Mouse (Mus musculus): ENCODE measurements around the gene Lgr5. TPM values are rescaled to one million over a fixed set of nuclear protein-coding genes. Genes with fewer than 3 reads are reported as not detected.
A peak's percentile ranks its signal among the peaks of the same experiment; 100 is the strongest.

Gene Lgr5
- polyA plus RNA-seq, 1 experiment from 2014 or later, result 3.7 TPM

DNA sequence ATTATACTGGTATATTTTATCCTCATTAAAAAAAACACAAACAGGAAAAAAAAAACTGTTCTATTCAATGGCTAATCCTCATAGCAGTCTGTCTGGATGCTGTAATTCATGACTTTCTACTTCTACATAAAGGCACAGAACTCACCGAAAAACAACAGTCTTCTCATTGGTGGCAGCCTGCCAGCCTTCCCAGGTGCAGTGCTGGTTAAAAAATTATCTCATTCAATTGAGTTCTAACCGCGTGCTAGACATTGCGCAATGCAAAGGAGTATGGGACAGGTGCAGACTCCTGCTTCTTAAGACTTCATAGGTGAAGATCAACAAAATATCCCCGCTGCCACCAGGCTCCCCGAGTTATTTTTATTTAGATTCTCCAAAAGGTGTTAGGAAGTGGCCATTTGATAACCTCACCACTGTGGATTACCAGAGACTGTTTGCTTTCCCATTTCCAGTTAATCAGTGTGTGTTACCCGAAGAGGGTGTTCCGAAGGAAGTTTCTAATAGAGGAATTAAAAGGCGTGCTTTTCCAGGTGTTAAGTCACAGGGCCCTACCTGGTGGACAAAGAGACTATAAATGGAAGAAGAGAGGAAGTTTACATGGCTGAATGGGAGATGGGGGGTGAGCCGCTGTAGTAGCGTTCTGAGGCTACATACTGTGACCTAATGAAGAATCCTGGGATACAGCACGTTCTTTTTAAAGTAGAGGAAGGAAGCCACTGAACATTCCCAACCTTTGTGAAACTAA lies 26.3 kb downstream of the Lgr5 start:
- Histone ChIP-seq H3K36me3 (ENCODE audit: insufficient read depth, low read length) (no peaks in the 10 kb centered on the region), H3K9me3 (replicated peaks; ENCODE audit: low read length) (no peaks in the 10 kb centered on the region), H3K9ac (ENCODE audit: low read depth, low read length) (no peak overlapping the region), H3K4me2 (ENCODE audit: low read length) (no peak overlapping the region), H3K4me3 (replicated peaks; ENCODE audit: low read depth, low read length) (no peak overlapping the region), H3K27me3 (ENCODE audit: insufficient read depth, low read length) (no peaks in the 10 kb centered on the region), H3K27ac (no peak overlapping the region), H3K4me1 (replicated peaks; ENCODE audit: insufficient read depth, low read length) (no peaks in the 10 kb centered on the region)
- DNase-seq (ENCODE audit: low spot score), result no peak
- no peak for ATAC-seq (replicated peaks; ENCODE audit: low FRiP score, low read depth)
- no peak for TF ChIP-seq CTCF (IDR thresholded peaks at IDR 0.05; ENCODE audit: low read depth)
- WGBS, result 61% methylated on average over 12 of the region's 12 CpGs

GRCm38 (mm10) chr10:115556738-115557242 lies 30.8 kb downstream of the Lgr5 start:
- DNase-seq (ENCODE audit: low spot score) (no peak), ATAC-seq (replicated peaks; ENCODE audit: low FRiP score, low read depth) (0 out of 2 replicates have a peak, but pooled peaks have one; percentile 46)
- no peak overlapping the region for H3K27ac ChIP-seq
- no peak overlapping the region for H3K4me3 ChIP-seq (replicated peaks; ENCODE audit: low read depth, low read length)
- TF ChIP-seq CTCF (IDR thresholded peaks at IDR 0.05; ENCODE audit: low read depth), result no peak
- no peak overlapping the region for H3K9ac ChIP-seq (ENCODE audit: low read depth, low read length)
- no peaks in the 10 kb centered on the region for H3K36me3 ChIP-seq (ENCODE audit: insufficient read depth, low read length)
- H3K27me3 ChIP-seq (ENCODE audit: insufficient read depth, low read length), result no peaks in the 10 kb centered on the region
- H3K4me2 ChIP-seq (ENCODE audit: low read length), result peak overlapping the region; percentile 37; the same call in 1 of the 2 replicates
- WGBS, result 19% methylated on average over 12 of the region's 12 CpGs
- no peaks in the 10 kb centered on the region for H3K9me3 ChIP-seq (replicated peaks; ENCODE audit: low read length)
- no peaks in the 10 kb centered on the region for H3K4me1 ChIP-seq (replicated peaks; ENCODE audit: insufficient read depth, low read length)

DNA sequence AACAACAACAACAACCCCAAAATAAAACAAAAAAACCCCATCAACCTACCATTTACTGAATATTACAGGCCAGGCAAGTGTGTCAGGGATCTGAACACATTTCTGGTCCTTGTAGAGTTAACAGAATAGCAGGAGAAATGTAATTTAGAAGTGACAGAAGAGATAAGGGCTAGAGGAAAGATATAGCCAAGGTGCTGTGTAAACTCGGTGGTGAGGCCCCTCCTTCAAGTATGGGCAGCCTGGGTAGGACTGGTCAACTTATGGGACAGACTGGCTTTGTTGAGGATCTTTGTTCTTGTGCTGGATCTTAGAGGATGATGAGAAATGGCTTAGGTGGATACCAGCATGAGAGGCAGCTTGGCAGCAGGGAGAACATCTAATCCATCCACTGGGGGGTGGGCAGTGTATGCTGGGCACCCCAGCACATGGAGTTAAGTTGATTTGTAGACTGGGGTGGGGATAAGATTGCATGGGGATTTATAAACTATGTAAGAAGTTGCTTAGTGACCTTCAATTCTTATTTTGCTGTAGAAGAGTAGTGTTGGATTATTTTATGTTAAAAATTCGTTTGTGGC lies 32.3 kb downstream of the Lgr5 start:
- 32% methylated on average over 2 of the region's 2 CpGs for WGBS
- no peak overlapping the region for H3K4me3 ChIP-seq (replicated peaks; ENCODE audit: low read depth, low read length)
- no peak for TF ChIP-seq CTCF (IDR thresholded peaks at IDR 0.05; ENCODE audit: low read depth)

DNA sequence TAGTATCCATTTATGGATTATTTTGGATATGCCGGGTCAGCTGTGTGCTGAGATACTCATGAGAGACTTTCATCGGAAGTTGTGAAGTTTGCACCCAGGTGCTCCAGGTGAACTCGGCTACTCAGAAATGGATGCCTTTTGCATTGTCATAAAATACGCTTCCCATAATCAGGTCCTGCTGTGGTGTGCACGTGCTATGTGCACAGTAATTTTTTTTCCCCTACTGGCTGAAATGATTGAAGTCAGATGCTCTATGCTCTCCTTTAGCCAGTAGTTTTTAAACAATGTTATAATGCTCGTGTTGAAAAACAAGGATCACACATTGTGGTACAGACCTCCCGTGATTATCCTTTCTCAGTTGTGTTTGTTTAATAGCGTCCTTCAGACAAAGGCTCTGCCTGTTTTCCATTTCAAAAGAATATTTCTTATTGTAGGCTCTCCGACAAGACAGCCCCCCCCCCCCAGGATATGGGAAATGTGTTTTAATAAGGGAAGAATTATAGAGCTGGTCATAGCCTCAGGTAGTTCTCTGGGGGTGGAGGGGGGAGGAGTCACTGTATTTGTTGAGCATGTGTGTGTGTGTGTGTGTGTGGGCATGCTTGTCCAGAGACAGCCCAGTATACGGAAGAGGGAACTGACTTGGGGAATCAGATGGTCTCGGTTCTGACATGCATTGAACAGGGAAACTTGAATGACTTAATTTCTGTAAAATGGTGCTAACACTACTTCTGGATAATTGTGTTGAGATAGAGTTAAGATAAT lies 34.0 kb downstream of the Lgr5 start:
- no peaks in the 10 kb centered on the region for H3K27me3 ChIP-seq (ENCODE audit: insufficient read depth, low read length)
- H3K27ac ChIP-seq, result no peak overlapping the region
- DNase-seq (ENCODE audit: low spot score) (no peak), ATAC-seq (replicated peaks; ENCODE audit: low FRiP score, low read depth) (no peak)
- WGBS, result 78% methylated on average over 11 of the region's 11 CpGs
- H3K9me3 ChIP-seq (replicated peaks; ENCODE audit: low read length), result no peaks in the 10 kb centered on the region
- H3K36me3 ChIP-seq (ENCODE audit: insufficient read depth, low read length), result no peaks in the 10 kb centered on the region
- no peak for TF ChIP-seq CTCF (IDR thresholded peaks at IDR 0.05; ENCODE audit: low read depth)
- no peak overlapping the region for H3K9ac ChIP-seq (ENCODE audit: low read depth, low read length)
- H3K4me1 ChIP-seq (replicated peaks; ENCODE audit: insufficient read depth, low read length), result no peaks in the 10 kb centered on the region
- H3K4me2 ChIP-seq (ENCODE audit: low read length), result no peak overlapping the region
- no peak overlapping the region for H3K4me3 ChIP-seq (replicated peaks; ENCODE audit: low read depth, low read length)

More for the DNA sequence above, 32.3 kb downstream of the Lgr5 start:
- Histone ChIP-seq H3K27ac (no peak overlapping the region), H3K4me2 (ENCODE audit: low read length) (no peak overlapping the region), H3K9ac (ENCODE audit: low read depth, low read length) (no peak overlapping the region), H3K4me1 (replicated peaks; ENCODE audit: insufficient read depth, low read length) (no peaks in the 10 kb centered on the region), H3K27me3 (ENCODE audit: insufficient read depth, low read length) (no peaks in the 10 kb centered on the region), H3K9me3 (replicated peaks; ENCODE audit: low read length) (no peaks in the 10 kb centered on the region), H3K36me3 (ENCODE audit: insufficient read depth, low read length) (no peaks in the 10 kb centered on the region)
- ATAC-seq (replicated peaks; ENCODE audit: low FRiP score, low read depth) (no peak), DNase-seq (ENCODE audit: low spot score) (no peak)

DNA sequence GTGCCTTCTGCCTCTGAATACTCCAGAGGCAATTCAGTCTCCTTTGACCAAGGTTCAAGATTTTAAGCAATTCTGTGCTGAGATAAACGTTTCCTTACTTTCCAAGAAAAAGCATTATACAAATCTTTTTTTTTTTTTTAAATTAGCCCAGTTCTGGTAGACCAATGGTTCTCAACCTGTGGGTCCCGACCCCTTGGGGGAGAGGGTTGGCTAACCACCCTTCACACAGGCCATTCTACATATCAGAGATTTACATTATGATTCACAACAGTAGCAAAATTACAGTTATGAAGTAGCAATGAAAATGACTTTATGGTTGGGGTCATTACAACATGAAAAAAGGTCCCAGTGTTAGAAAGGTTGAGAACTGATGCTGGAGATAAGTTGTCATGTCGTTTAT lies 36.5 kb downstream of the Lgr5 start:
- no peaks in the 10 kb centered on the region for H3K36me3 ChIP-seq (ENCODE audit: insufficient read depth, low read length)
- DNase-seq (ENCODE audit: low spot score), result no peak
- no peak overlapping the region for H3K27ac ChIP-seq
- TF ChIP-seq CTCF (IDR thresholded peaks at IDR 0.05; ENCODE audit: low read depth), result no peak
- H3K9ac ChIP-seq (ENCODE audit: low read depth, low read length), result no peak overlapping the region
- no peaks in the 10 kb centered on the region for H3K4me1 ChIP-seq (replicated peaks; ENCODE audit: insufficient read depth, low read length)
- WGBS, result 67% methylated on average over 3 of the region's 3 CpGs
- no peak overlapping the region for H3K4me2 ChIP-seq (ENCODE audit: low read length)
- no peaks in the 10 kb centered on the region for H3K9me3 ChIP-seq (replicated peaks; ENCODE audit: low read length)
- no peak for ATAC-seq (replicated peaks; ENCODE audit: low FRiP score, low read depth)
- no peak overlapping the region for H3K4me3 ChIP-seq (replicated peaks; ENCODE audit: low read depth, low read length)
- H3K27me3 ChIP-seq (ENCODE audit: insufficient read depth, low read length), result no peaks in the 10 kb centered on the region

DNA sequence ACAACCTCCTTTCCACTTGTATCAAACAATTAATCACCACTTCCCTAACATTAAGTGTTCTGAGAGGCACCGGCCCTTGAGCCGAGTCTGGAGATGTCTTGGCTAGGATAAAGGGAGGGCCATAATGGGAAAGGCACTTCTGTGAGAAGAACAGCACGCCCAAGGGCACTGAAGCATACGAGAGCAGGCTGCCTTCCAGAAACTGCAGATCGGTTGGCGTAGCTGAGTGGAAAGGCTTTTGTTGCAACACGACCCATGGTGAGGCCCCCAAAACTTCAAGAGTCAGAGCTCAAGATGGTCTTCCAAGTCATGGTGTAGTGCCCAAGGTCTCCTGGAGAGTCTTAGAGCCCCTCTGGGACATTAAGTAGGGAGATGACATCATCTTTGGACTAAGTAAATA lies 37.3 kb downstream of the Lgr5 start:
- H3K27ac ChIP-seq, result no peak overlapping the region
- TF ChIP-seq CTCF (IDR thresholded peaks at IDR 0.05; ENCODE audit: low read depth), result no peak
- H3K9ac ChIP-seq (ENCODE audit: low read depth, low read length), result no peak overlapping the region
- DNase-seq (ENCODE audit: low spot score), result peak; percentile 27
- no peaks in the 10 kb centered on the region for H3K4me1 ChIP-seq (replicated peaks; ENCODE audit: insufficient read depth, low read length)
- H3K27me3 ChIP-seq (ENCODE audit: insufficient read depth, low read length), result no peaks in the 10 kb centered on the region
- no peaks in the 10 kb centered on the region for H3K36me3 ChIP-seq (ENCODE audit: insufficient read depth, low read length)
- H3K4me2 ChIP-seq (ENCODE audit: low read length), result no peak overlapping the region
- H3K4me3 ChIP-seq (replicated peaks; ENCODE audit: low read depth, low read length), result no peak overlapping the region
- peak; percentile 68 for ATAC-seq (replicated peaks; ENCODE audit: low FRiP score, low read depth)
- H3K9me3 ChIP-seq (replicated peaks; ENCODE audit: low read length), result no peaks in the 10 kb centered on the region
- 30% methylated on average over 7 of the region's 7 CpGs for WGBS

Measured in kidney, postnatal 0 days (tissue).